Mouse (Mus musculus): Measurements from ENCODE around the gene Itga9.

DNA sequence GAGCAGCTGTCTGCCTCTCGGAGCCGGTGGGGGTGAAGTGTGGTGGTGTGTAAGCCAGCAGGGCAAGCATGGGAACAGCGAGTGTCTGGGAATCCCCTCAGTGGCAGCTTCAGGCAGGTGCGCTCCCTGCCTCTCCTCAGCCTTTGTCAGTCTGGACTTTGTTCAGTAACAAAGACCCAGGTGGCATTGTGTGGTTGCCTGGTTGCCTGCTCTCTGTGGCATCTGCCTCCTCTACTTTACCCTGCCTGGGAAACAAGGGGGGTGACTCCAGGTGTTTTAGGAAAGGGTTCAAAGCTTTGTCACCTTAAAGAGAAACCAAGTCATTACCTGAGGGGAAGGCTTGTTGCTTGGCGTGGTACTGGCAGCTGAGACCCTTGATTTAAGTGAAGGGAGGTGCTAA, 108.0 kb downstream of the Itga9 start:
- TF ChIP-seq POLR2A (IDR thresholded peaks at IDR 0.05; ENCODE audit: insufficient read depth, low read depth, low read length) = no peak
- no peak for TF ChIP-seq CTCF (IDR thresholded peaks at IDR 0.05; ENCODE audit: insufficient read depth, low read depth, low read length)

Data from olfactory bulb, adult 2 months (tissue).